Mouse (Mus musculus): ENCODE measurements around the gene Tcfl5. TPM values are rescaled to one million over a fixed set of nuclear protein-coding genes. Genes with fewer than 3 reads are reported as not detected.

Gene Tcfl5
- polyA plus RNA-seq, 1 experiment from 2014 or later, result 0.55 TPM

DNA sequence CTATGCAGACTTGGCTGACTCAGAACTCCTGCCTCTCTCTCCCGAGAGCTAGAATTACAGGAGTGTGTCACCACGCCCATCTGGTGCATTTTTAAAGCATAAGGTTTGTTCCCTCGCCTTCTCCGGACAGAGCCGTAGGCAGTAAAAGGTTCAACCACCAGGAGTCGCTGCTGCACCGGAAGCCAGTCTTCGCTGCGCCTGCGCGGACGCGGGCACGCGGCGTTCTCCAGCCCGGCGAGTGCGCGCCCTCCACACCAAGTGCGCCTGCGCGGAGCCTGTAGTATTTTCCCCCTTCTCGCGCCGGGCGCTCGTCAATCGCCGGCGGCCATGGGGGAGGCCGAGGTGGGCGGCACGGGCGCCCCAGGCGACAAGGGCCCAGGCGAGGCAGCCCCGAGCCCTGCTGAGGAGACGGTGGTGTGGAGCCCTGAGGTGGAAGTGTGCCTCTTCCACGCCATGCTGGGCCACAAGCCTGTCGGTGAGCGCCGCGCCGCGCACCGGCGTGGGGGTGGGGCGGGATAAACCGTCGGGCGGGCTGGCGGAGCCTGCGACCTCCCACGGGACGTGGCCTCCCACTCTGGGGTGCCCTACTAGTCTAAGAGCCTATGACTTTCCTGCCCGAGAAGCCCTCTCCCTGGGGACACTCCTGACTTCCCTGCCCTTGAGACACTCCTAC, 59.9 kb downstream of the Tcfl5 start:
- Histone ChIP-seq H3K4me3 (ENCODE audit: low read depth, low read length) (peak overlapping the region; percentile 89), H3K9ac (ENCODE audit: low read depth, low read length) (peak overlapping the region; percentile 96), H3K36me3 (ENCODE audit: control insufficient read depth, insufficient read depth, low read length) (peaks cover 13% of the 10 kb centered on the region), H3K4me1 (ENCODE audit: control insufficient read depth, insufficient read depth, low read length) (peaks cover 25% of the 10 kb centered on the region), H3K27ac (ENCODE audit: low read length) (peak overlapping the region; percentile 79), H3K4me2 (ENCODE audit: low read length) (peak overlapping the region; percentile 94), H3K27me3 (ENCODE audit: control insufficient read depth, insufficient read depth, low read depth, low read length) (peaks cover 7% of the 10 kb centered on the region), H3K9me3 (replicated peaks; ENCODE audit: control insufficient read depth, low read length, poor library complexity, severe bottlenecking) (no peaks in the 10 kb centered on the region)
- under 1% methylated on average over 56 of the region's 57 CpGs for WGBS
- peak; percentile 76 for ATAC-seq

DNA sequence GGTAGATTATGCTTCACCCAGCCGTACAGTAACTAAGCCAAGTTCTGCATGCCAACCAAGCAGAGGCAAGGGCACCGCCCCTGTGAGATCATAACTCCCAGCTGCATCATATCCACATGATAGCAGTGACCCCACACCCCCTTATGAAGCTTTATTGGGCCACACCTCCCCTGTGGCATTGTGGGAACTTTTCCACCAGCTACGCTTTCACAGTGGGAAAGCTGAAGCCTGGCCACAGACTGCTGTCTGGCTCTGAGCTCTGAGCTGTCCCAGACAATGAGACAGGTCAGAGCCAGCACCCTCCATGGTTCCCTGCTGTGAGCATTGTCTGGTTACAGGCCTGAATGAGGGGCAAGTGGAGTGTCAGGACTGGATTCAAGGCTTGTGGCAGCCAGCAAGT, 61.5 kb downstream of the Tcfl5 start, which contains the start of gene Mrgbp:
Mrgbp (plus strand) TSS at position 303 of the 400 bp plus-strand sequence.
- WGBS, result 78% methylated on average over 3 of the region's 3 CpGs
- H3K9ac ChIP-seq (ENCODE audit: low read depth, low read length), result no peak within 1 kb of the TSS
- ATAC-seq, result no peak
- peaks cover 11% of the 10 kb centered on the region for H3K36me3 ChIP-seq (ENCODE audit: control insufficient read depth, insufficient read depth, low read length)
- no peak within 1 kb of the TSS for H3K4me3 ChIP-seq (ENCODE audit: low read depth, low read length)
- H3K27ac ChIP-seq (ENCODE audit: low read length), result no peak within 1 kb of the TSS
- no peaks in the 10 kb centered on the region for H3K9me3 ChIP-seq (replicated peaks; ENCODE audit: control insufficient read depth, low read length, poor library complexity, severe bottlenecking)
- peaks cover 7% of the 10 kb centered on the region for H3K27me3 ChIP-seq (ENCODE audit: control insufficient read depth, insufficient read depth, low read depth, low read length)
- H3K4me2 ChIP-seq (ENCODE audit: low read length), result no peak within 1 kb of the TSS
- H3K4me1 ChIP-seq (ENCODE audit: control insufficient read depth, insufficient read depth, low read length), result peaks cover 25% of the 10 kb centered on the region

DNA sequence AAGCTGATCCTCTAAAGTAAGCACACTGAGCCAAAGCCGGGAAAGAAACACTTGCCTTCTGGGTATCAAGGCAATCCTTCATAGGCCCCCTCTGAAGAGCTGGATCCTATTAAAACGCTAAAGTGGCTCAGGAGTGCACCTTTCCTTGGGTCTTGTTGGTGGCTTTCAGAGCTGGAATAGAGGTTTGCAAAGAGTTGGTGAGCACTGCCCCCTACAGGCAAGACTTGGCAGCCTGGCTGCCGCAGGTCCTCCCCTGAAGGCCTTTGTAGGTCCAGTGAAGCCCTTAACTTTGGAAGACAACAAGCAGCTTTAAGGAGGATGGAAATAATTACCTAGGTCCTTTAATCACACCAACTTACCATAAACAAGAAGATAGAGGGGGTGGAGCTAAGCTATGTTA, 63.8 kb downstream of the Tcfl5 start:
- no peak for ATAC-seq
- WGBS, result 9% methylated on average over 3 of the region's 3 CpGs
- H3K27ac ChIP-seq (ENCODE audit: low read length), result no peak overlapping the region

DNA sequence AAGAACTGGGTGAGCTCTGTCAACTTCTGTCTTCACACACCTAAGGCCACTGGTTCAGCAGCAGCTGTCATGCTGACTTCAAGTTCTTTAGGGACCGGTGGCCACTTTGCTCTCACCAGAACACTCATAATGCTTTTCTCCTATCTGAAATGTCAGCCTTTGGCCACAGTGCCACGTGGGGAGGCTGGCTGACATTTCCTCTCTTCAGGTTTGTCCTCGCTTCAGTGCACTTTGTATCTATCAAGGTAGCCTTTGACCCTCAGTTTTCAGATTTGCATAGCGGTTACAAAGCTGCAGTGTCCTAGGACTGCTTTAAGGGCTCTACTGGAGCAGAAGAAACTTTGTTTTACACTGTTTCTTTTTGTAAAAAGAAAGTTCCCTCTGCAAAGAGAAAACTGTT, 66.0 kb downstream of the Tcfl5 start:
- no peaks in the 10 kb centered on the region for H3K4me1 ChIP-seq (ENCODE audit: control insufficient read depth, insufficient read depth, low read length)
- H3K9ac ChIP-seq (ENCODE audit: low read depth, low read length), result no peak overlapping the region
- H3K27ac ChIP-seq (ENCODE audit: low read length), result no peak overlapping the region
- no peak for ATAC-seq
- WGBS, result 39% methylated on average over 4 of the region's 4 CpGs
- no peak overlapping the region for H3K4me3 ChIP-seq (ENCODE audit: low read depth, low read length)
- H3K4me2 ChIP-seq (ENCODE audit: low read length), result no peak overlapping the region
- peaks cover 7% of the 10 kb centered on the region for H3K27me3 ChIP-seq (ENCODE audit: control insufficient read depth, insufficient read depth, low read depth, low read length)
- H3K36me3 ChIP-seq (ENCODE audit: control insufficient read depth, insufficient read depth, low read length), result no peaks in the 10 kb centered on the region
- no peaks in the 10 kb centered on the region for H3K9me3 ChIP-seq (replicated peaks; ENCODE audit: control insufficient read depth, low read length, poor library complexity, severe bottlenecking)

More for the DNA sequence above, 63.8 kb downstream of the Tcfl5 start:
- H3K4me1 ChIP-seq (ENCODE audit: control insufficient read depth, insufficient read depth, low read length), result peaks cover 7% of the 10 kb centered on the region
- no peaks in the 10 kb centered on the region for H3K9me3 ChIP-seq (replicated peaks; ENCODE audit: control insufficient read depth, low read length, poor library complexity, severe bottlenecking)
- H3K27me3 ChIP-seq (ENCODE audit: control insufficient read depth, insufficient read depth, low read depth, low read length), result peaks cover 7% of the 10 kb centered on the region
- H3K36me3 ChIP-seq (ENCODE audit: control insufficient read depth, insufficient read depth, low read length), result no peaks in the 10 kb centered on the region
- no peak overlapping the region for H3K4me2 ChIP-seq (ENCODE audit: low read length)
- no peak overlapping the region for H3K4me3 ChIP-seq (ENCODE audit: low read depth, low read length)
- H3K9ac ChIP-seq (ENCODE audit: low read depth, low read length), result no peak overlapping the region

Other genes starting within 250 kb of the Tcfl5 start
- gene Slco4a1, start 186.5 kb downstream of the Tcfl5 start, polyA plus RNA-seq (2015; fragmentation: Nextera tagmentation; extraction: Ambion mirVana), result 1.7 and 2.4 TPM in 2 replicates
- 2.7 and 3.3 TPM in 2 replicates for gene Ntsr1, start 142.7 kb downstream of the Tcfl5 start, polyA plus RNA-seq (2015; fragmentation: Nextera tagmentation; extraction: Ambion mirVana)
- 40.2 and 44.8 TPM in 2 replicates for gene Mrgbp, start 61.4 kb downstream of the Tcfl5 start, polyA plus RNA-seq (2015; fragmentation: Nextera tagmentation; extraction: Ambion mirVana)
- gene Ogfr, start 53.5 kb downstream of the Tcfl5 start, polyA plus RNA-seq (2015; fragmentation: Nextera tagmentation; extraction: Ambion mirVana), result 81.2 and 85.8 TPM in 2 replicates
- gene Col9a3, start 44.9 kb downstream of the Tcfl5 start, polyA plus RNA-seq (2015; fragmentation: Nextera tagmentation; extraction: Ambion mirVana), result 40.4 and 43.2 TPM in 2 replicates
- gene Dido1, start 67.3 kb upstream of the Tcfl5 start, polyA plus RNA-seq (2015; fragmentation: Nextera tagmentation; extraction: Ambion mirVana), result 23.9 and 26.8 TPM in 2 replicates
- 55.1 and 57.1 TPM in 2 replicates for gene Gid8, start 67.4 kb upstream of the Tcfl5 start, polyA plus RNA-seq (2015; fragmentation: Nextera tagmentation; extraction: Ambion mirVana)
- gene Slc17a9, start 82.6 kb upstream of the Tcfl5 start, polyA plus RNA-seq (2015; fragmentation: Nextera tagmentation; extraction: Ambion mirVana), result 0.11 and 0.24 TPM in 2 replicates
- gene Bhlhe23, start 134.2 kb upstream of the Tcfl5 start, polyA plus RNA-seq (2015; fragmentation: Nextera tagmentation; extraction: Ambion mirVana), result 10.1 and 10.4 TPM in 2 replicates